In genomic region chr13:108598673-108599072, GRCm38 (mm10) we compare ENCODE assay signal across 22 mouse cellular contexts.
"Had no signal": no experiment of that assay in that cellular context is flagged by ENCODE, and none has a peak within 500 bp of the region (broad histone marks: within the 10 kb centered on the region; RNA-seq: fewer than 3 reads in every experiment).

No protein-coding gene starts in this region.

- DNase-seq: gastrocnemius, postnatal 14 days; gastrocnemius, postnatal 36 days; heart, adult 11 months; heart, adult 2 months; heart, postnatal 14 days; heart, postnatal 36 days; kidney, adult 18-20 months; kidney, adult 8-10 months had no signal

- H3K9me3 ChIP-seq: heart, embryonic 13.5 days; heart, embryonic 15.5 days; hindbrain, embryonic 10.5 days; hindbrain, embryonic 13.5 days; hindbrain, embryonic 15.5 days; limb, embryonic 13.5 days; limb, embryonic 15.5 days; liver, embryonic 12.5 days had no signal

- ATAC-seq: hindbrain, postnatal 0 days; intestine, embryonic 16.5 days; liver, embryonic 12.5 days had no signal

- H3K36me3 ChIP-seq: heart, embryonic 13.5 days; heart, embryonic 15.5 days; hindbrain, embryonic 10.5 days; hindbrain, embryonic 13.5 days; hindbrain, embryonic 15.5 days; limb, embryonic 13.5 days; limb, embryonic 15.5 days; liver, embryonic 12.5 days had no signal

- H3K4me2 ChIP-seq: heart, embryonic 11.5 days; heart, embryonic 13.5 days; heart, embryonic 15.5 days; hindbrain, embryonic 13.5 days; hindbrain, embryonic 15.5 days; limb, embryonic 13.5 days; limb, embryonic 15.5 days; liver, embryonic 12.5 days had no signal

- H3K27me3 ChIP-seq: heart, embryonic 13.5 days; heart, embryonic 15.5 days; hindbrain, embryonic 13.5 days; hindbrain, embryonic 15.5 days; limb, embryonic 13.5 days; limb, embryonic 15.5 days; liver, embryonic 12.5 days had no signal

- H3K4me1 ChIP-seq: heart, embryonic 13.5 days; heart, embryonic 15.5 days; hindbrain, embryonic 10.5 days; hindbrain, embryonic 13.5 days; hindbrain, embryonic 15.5 days; limb, embryonic 13.5 days; limb, embryonic 15.5 days; liver, embryonic 12.5 days had no signal

- H3K27ac ChIP-seq: heart, adult 2 months; heart, embryonic 13.5 days; heart, embryonic 15.5 days; hindbrain, embryonic 10.5 days; hindbrain, embryonic 13.5 days; hindbrain, embryonic 15.5 days; hindbrain, postnatal 0 days; layer of hippocampus, adult 2 months; left cerebral cortex, adult 2 months; limb, embryonic 13.5 days; limb, embryonic 15.5 days; liver, embryonic 12.5 days; liver, embryonic 14.5 days had no signal

- H3K9ac ChIP-seq: heart, embryonic 13.5 days; heart, embryonic 15.5 days; hindbrain, embryonic 13.5 days; hindbrain, embryonic 15.5 days; limb, embryonic 13.5 days; limb, embryonic 15.5 days; liver, embryonic 12.5 days; liver, embryonic 14.5 days had no signal

- H3K4me3 ChIP-seq: heart, adult 2 months; heart, embryonic 13.5 days; heart, embryonic 15.5 days; hindbrain, embryonic 10.5 days; hindbrain, embryonic 13.5 days; hindbrain, embryonic 15.5 days; layer of hippocampus, adult 2 months; left cerebral cortex, adult 2 months; limb, embryonic 13.5 days; limb, embryonic 15.5 days; liver, embryonic 12.5 days had no signal
